Mouse (Mus musculus) liver, embryonic 13.5 days (tissue): ENCODE results near the gene Nsl1. TPM values are rescaled to one million over a fixed set of nuclear protein-coding genes. Genes with fewer than 3 reads are reported as not detected.
A peak's percentile ranks its signal among the peaks of the same experiment; 100 is the strongest.

Experiments
- ATAC-seq: fragments of 200-750 bp; cut with Nextera tagmentation; 2 replicates; pipeline ENCODE4 v1.8.0; 2017; ENCODE audit warnings: low read depth, mild to moderate bottlenecking, moderate number of reproducible peaks, moderate library complexity
- DNase-seq: peaks from one replicate; pipeline ENCODE4 v3.0.0; 2022
- H3K27ac ChIP-seq: fragments of 300-500 bp; sonication (generic); 2 replicates; pipeline ENCODE4 v1.5.1; 2015; ENCODE audit warnings: moderate library complexity, mild to moderate bottlenecking, inconsistent platforms
- H3K27me3 ChIP-seq: fragments of 300-500 bp; sonication (generic); 2 replicates; pipeline ENCODE4 v1.6.1; 2015; ENCODE audit warnings: mild to moderate bottlenecking, inconsistent platforms
- H3K36me3 ChIP-seq: fragments of 300-500 bp; sonication (generic); 2 replicates; pipeline ENCODE4 v1.6.1; 2015; ENCODE audit warnings: mild to moderate bottlenecking, inconsistent platforms
- H3K4me1 ChIP-seq: fragments of 300-500 bp; sonication (generic); replicated peaks from 2 replicates; pipeline ENCODE4 v1.6.1; 2015; ENCODE audit warnings: inconsistent platforms
- H3K4me2 ChIP-seq: fragments of 300-500 bp; sonication (generic); 2 replicates; pipeline ENCODE4 v1.6.1; 2015; ENCODE audit warnings: inconsistent platforms, mild to moderate bottlenecking, moderate library complexity
- H3K4me3 ChIP-seq: fragments of 300-500 bp; sonication (generic); replicated peaks from 2 replicates; pipeline ENCODE4 v1.5.1; 2015; ENCODE audit warnings: mild to moderate bottlenecking, inconsistent platforms
- H3K9ac ChIP-seq: fragments of 300-500 bp; sonication (generic); 2 replicates; pipeline ENCODE4 v1.6.1; 2015; ENCODE audit warnings: mild to moderate bottlenecking, inconsistent platforms
- H3K9me3 ChIP-seq: fragments of 300-500 bp; sonication (generic); replicated peaks from 2 replicates; pipeline ENCODE4 v1.6.1; 2016; ENCODE audit warnings: inconsistent platforms
- WGBS: fragments of 180-500 bp; shearing (Covaris S2); methylation state at CpG from one replicate; pipeline ENCODE4 v1.1.7; 2015; ENCODE audit not compliant: insufficient replicate concordance; 5-methylcytosine and 5-hydroxymethylcytosine counted together
- polyA plus RNA-seq: library from polyadenylated mRNA; unstranded; fragments of >200 nt; fragmentation: Nextera tagmentation; extraction: Ambion mirVana; gene quantifications from 2 replicates; pipeline ENCODE4 v1.2.1, GENCODE M21; 2015

The Nsl1 gene
- polyA plus RNA-seq, 1 experiment from 2014 or later = 16.7 TPM

DNA sequence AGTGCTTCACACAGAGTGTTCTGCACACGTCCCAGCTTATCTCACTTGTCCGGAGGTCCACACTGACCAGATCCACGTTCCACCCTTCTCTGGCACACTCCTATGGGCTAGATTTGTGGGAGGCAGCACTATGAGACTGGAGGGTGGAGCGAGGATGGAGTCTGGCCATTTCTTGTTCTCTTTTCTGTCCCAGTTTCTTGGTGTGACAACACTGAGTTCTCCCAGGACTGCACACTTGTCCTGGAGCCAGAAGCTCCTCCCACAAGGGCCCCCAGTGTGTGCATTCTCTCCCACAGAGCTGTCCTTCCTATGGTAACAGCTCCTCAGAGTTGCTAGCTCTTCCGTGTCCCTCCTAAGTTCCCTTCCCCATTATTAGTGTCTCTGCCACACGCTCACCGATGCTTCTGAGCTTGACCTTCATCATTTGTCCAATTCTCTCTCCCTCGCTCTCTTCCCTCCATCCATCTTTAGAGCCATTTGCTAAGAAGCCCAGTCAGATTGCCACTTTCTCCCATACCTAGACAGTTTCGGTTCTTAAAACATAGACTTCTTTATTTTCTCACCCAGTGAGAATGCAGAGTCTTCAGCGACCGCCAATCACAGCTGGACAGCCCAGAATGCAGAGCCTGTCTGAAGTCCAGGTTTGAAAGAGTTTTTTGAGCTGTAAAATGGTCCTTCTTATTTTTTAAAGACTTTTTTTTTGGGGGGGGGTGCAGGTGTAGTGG is 52.9 kb downstream of the Nsl1 start:
- H3K4me2 ChIP-seq = no peak overlapping the region
- no peaks in the 10 kb centered on the region for H3K36me3 ChIP-seq
- H3K4me1 ChIP-seq = peaks cover 24% of the 10 kb centered on the region
- no peak overlapping the region for H3K9ac ChIP-seq
- ATAC-seq (peak; percentile 14; the same call in 1 of the 2 replicates), DNase-seq (no peak)
- H3K9me3 ChIP-seq = no peaks in the 10 kb centered on the region
- 58% methylated on average over 11 of the region's 11 CpGs for WGBS
- H3K4me3 ChIP-seq = no peak overlapping the region
- no peaks in the 10 kb centered on the region for H3K27me3 ChIP-seq
- no peak overlapping the region for H3K27ac ChIP-seq

DNA sequence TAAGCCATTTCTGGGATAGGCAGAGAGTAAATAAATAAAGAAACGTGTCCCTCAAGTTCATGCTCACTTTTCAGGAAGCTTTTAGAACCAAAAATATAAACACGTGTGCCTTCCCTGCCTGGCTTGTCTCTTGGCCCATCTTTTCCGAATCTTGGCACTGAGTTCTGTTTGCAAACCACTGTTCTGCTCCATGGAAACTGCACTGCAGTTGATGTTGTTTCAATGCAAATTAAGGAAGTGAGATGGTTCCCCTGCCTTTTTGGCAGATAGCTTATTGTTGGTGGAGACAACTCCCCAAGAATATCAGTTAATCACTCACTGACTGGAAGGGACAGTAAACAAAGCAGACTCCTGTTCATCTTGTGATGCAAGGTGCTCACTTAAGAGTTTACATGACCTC is 59.9 kb downstream of the Nsl1 start:
- no peak overlapping the region for H3K9ac ChIP-seq
- no peak overlapping the region for H3K4me2 ChIP-seq
- H3K4me1 ChIP-seq = peaks cover 13% of the 10 kb centered on the region
- H3K9me3 ChIP-seq = no peaks in the 10 kb centered on the region
- H3K36me3 ChIP-seq = no peaks in the 10 kb centered on the region
- H3K27me3 ChIP-seq = peaks cover 16% of the 10 kb centered on the region; the same call in 1 of the 2 replicates
- 45% methylated on average over 3 of the region's 3 CpGs for WGBS
- H3K4me3 ChIP-seq = no peak overlapping the region
- ATAC-seq = no peak
- H3K27ac ChIP-seq = no peak overlapping the region
- DNase-seq = no peak

DNA sequence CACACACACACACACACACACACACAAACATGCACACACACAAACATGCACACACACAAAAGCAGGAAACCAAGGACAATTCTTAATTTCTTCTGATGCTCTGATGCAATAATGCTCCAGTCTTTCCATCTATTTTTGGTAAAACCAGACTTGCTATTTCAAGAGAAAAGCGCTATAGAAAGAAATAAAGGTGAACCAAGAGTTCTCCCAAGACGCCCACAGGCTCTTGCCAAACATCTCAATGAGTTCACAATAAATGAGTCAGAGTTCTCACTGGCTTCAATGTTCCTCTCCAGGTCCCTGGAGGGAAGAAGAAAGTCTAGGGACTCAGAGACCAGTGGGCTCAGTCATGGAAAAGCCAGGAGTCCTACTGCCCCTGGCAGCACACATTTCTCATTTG is 60.9 kb downstream of the Nsl1 start:
- Histone ChIP-seq H3K4me3 (no peak overlapping the region), H3K4me2 (no peak overlapping the region), H3K9ac (no peak overlapping the region), H3K4me1 (peaks cover 10% of the 10 kb centered on the region), H3K9me3 (no peaks in the 10 kb centered on the region), H3K36me3 (no peaks in the 10 kb centered on the region), H3K27ac (no peak overlapping the region), H3K27me3 (peaks cover 16% of the 10 kb centered on the region; the same call in 1 of the 2 replicates)
- DNase-seq (no peak), ATAC-seq (no peak)
- 45% methylated on average over 2 of the region's 2 CpGs for WGBS

DNA sequence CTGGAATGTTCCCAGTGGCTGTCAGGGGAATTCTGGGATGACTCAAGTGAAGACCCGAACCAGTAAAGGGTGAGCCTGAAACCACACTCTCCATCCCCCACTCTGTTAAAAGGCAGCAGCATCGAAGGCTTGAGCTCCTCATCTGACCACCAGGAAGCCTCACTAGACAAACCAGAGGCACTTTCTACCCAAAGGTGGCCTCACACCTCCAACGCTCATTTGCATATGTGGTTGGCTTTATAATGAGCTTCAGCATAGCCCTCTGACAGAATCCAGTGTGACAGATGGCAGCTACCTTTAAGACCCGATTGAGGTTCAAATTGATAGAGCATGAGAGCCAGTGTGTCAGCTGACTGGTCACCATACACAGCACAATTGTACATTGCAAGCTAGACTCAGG is 61.5 kb downstream of the Nsl1 start:
- Histone ChIP-seq H3K27ac (no peak overlapping the region), H3K9ac (no peak overlapping the region), H3K4me1 (peaks cover 4% of the 10 kb centered on the region; the same call in 1 of the 2 replicates), H3K27me3 (peaks cover 16% of the 10 kb centered on the region; the same call in 1 of the 2 replicates), H3K4me2 (no peak overlapping the region), H3K9me3 (no peaks in the 10 kb centered on the region; the same call in 1 of the 2 replicates), H3K4me3 (no peak overlapping the region), H3K36me3 (no peaks in the 10 kb centered on the region)
- DNase-seq (no peak), ATAC-seq (no peak)
- WGBS = 51% methylated on average over 4 of the region's 4 CpGs

DNA sequence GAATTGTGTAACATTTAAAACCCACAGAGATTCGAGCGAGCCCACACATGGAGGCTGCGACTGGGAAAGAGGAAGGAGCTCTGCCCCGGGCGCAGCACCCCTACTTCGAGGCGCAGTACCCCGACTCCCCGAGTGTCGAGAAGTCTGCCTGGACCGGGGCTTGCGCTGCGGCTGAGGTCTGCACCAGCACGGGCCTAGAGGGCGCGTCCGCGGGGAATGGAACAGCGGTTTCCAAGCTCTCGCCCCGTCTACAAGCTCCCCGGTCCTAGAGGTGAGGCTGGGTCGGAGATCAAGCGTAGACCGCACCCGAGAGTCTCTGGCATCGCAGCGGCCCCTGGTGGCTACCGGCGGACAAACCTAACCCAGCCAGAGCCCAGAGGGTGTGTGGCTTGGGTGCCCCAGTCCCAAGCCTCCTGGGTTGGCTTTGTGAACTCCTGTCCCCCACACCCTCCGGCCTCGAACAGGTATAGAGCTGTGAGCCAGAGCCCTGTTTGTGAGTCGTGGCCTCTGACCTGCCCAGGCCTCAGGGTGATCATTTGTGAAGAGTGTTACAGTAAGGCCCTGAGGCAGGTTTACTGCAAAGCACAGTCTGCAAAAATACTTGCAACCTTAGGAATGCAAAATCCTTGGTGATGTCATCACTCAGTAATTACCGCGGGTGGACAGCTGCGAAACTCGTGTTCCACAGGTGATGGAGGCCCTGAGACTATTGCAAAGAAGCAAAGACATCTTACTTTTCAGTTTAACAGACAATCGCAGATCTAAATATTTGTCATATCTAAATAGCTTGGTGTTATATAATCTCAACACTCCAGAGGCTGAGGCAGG is 63.2 kb downstream of the Nsl1 start:
- Histone ChIP-seq H3K9ac (no peak overlapping the region), H3K9me3 (peaks cover 2% of the 10 kb centered on the region; the same call in 1 of the 2 replicates), H3K4me3 (no peak overlapping the region; the same call in 1 of the 2 replicates), H3K36me3 (no peaks in the 10 kb centered on the region), H3K4me2 (peak overlapping the region; percentile 56), H3K27ac (no peak overlapping the region), H3K27me3 (peaks cover 16% of the 10 kb centered on the region; the same call in 1 of the 2 replicates), H3K4me1 (peaks cover 4% of the 10 kb centered on the region; the same call in 1 of the 2 replicates)
- DNase-seq (no peak), ATAC-seq (peak; percentile 88)
- WGBS = 7% methylated on average over 38 of the region's 38 CpGs

DNA sequence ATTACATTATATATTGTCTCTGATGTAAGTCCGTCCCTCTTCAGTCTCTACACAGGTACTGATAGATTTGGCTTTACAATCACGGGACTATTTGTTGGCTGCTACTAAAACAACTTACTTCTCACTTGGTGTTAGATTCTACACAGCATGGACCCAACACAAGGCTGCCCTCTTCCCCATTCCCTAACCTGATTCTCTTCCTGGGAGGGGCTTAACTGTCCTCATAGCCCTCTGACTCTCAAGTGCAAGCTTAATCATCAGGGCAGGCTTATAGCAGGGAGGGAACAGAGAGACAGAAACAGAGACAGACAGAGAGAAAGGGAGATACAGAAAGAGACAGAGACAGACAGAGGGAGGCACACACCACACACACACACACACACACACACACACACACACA is 68.9 kb downstream of the Nsl1 start:
- H3K4me1 ChIP-seq = peaks cover 19% of the 10 kb centered on the region
- H3K9ac ChIP-seq = no peak overlapping the region
- H3K4me2 ChIP-seq = no peak overlapping the region
- H3K27me3 ChIP-seq = no peaks in the 10 kb centered on the region
- ATAC-seq (no peak), DNase-seq (no peak)
- no peak overlapping the region for H3K4me3 ChIP-seq
- H3K27ac ChIP-seq = no peak overlapping the region
- H3K36me3 ChIP-seq = no peaks in the 10 kb centered on the region
- WGBS = 58% methylated on average over 2 of the region's 2 CpGs
- peaks cover 2% of the 10 kb centered on the region; the same call in 1 of the 2 replicates for H3K9me3 ChIP-seq

DNA sequence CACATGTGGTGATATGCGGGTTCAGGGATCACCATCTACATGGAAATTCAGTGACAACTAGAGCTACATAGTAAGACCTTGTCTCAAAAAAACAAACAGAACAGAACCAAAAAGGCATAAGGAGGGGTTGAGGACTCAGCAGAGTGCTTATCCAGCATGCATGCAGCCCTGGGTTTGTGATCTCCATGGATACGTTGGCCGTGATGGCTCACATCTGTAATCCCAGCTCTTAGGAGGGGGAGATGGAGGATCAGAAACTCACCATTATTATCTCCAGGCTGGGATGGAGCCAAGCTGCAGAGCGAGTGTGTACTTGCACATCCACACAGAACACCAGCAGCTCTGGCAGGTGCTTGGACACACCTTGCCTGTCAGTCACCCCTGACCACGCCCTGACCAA is 69.4 kb downstream of the Nsl1 start:
- H3K9me3 ChIP-seq = peaks cover 2% of the 10 kb centered on the region; the same call in 1 of the 2 replicates
- 0 out of 2 replicates have a peak overlapping the region, but pooled peaks have one; percentile 9 for H3K4me2 ChIP-seq
- ATAC-seq (no peak), DNase-seq (no peak)
- H3K27ac ChIP-seq = no peak overlapping the region
- H3K4me1 ChIP-seq = peaks cover 19% of the 10 kb centered on the region
- 46% methylated on average over 5 of the region's 5 CpGs for WGBS
- H3K4me3 ChIP-seq = no peak overlapping the region
- no peaks in the 10 kb centered on the region for H3K36me3 ChIP-seq
- H3K9ac ChIP-seq = no peak overlapping the region
- peaks cover 2% of the 10 kb centered on the region; the same call in 1 of the 2 replicates for H3K27me3 ChIP-seq

DNA sequence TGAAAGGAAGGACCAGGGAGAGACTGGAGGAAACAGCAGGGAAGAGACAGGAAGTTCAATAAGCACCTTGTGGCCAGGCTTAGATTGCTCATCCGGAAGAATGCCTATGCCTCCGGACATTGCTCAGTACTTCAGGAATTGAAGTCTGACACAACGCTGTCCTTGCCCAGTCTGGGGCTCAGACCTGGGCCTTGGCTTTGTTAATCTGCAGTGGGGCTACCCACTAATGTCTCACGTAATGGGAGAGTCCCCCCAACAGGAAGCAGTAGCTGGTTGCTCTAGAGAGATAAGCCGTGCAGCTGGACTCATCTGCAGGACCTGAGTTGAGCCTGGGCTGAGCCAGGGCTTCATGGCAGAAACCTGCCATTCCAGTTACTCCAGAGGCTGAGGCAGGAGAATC is 70.1 kb downstream of the Nsl1 start:
- no peak for DNase-seq
- no peak overlapping the region for H3K27ac ChIP-seq
- peaks cover 19% of the 10 kb centered on the region for H3K4me1 ChIP-seq
- 12% methylated on average over 5 of the region's 5 CpGs for WGBS
- peak overlapping the region; percentile 9; the same call in 1 of the 2 replicates for H3K4me2 ChIP-seq
- ATAC-seq = peak; percentile 72
- H3K9ac ChIP-seq = no peak overlapping the region
- H3K4me3 ChIP-seq = no peak overlapping the region
- peaks cover 7% of the 10 kb centered on the region; the same call in 1 of the 2 replicates for H3K27me3 ChIP-seq
- no peaks in the 10 kb centered on the region for H3K36me3 ChIP-seq
- H3K9me3 ChIP-seq = peaks cover 2% of the 10 kb centered on the region; the same call in 1 of the 2 replicates

DNA sequence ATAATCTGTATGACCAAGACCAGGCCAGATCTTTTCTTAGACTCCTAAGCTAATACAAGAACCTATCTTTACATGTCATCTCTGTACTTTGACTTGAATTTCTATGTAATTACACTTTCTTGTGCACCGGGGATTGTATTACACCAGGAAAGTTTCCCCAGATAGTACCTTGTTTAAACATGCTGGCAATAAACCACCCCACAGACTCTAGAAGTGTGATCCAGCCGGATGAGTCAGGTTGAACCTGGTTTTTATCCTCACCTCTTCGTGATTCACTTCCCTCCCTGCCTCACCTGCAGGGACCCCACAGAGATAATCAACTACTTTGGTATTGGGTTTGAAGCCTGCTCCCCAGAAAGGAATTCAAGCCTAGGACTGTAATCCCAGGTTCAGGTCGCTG is 72.6 kb downstream of the Nsl1 start:
- Histone ChIP-seq H3K4me2 (no peak overlapping the region), H3K4me1 (peaks cover 34% of the 10 kb centered on the region), H3K27me3 (peaks cover 7% of the 10 kb centered on the region; the same call in 1 of the 2 replicates), H3K9ac (no peak overlapping the region), H3K9me3 (no peaks in the 10 kb centered on the region), H3K36me3 (no peaks in the 10 kb centered on the region), H3K4me3 (no peak overlapping the region), H3K27ac (no peak overlapping the region)
- DNase-seq = no peak
- ATAC-seq = no peak
- 51% methylated on average over 4 of the region's 4 CpGs for WGBS
